Mouse (Mus musculus) bone marrow macrophage, adult 2 months (primary cell): ENCODE measurements at regions not wholly inside any gene's neighbourhood (a gene's known extent, or its start where the extent isn't known, plus 50 kb on each side); places are given as distances from the start of the nearest gene placed in this dataset.

Experiments
- CTCF ChIP-seq: IDR thresholded peaks from 2 replicates; pipeline ENCODE4 v1.5.1; 2012; ENCODE audit warnings: low read depth, mild to moderate bottlenecking, low read length, moderate library complexity
- POLR2A ChIP-seq: IDR thresholded peaks from 2 replicates; pipeline ENCODE4 v1.6.1; 2012; ENCODE audit warnings: mild to moderate bottlenecking, low read depth, low read length, borderline replicate concordance

GRCm38 (mm10) chr10:43819434-43819833, 82.1 kb downstream of the Qrsl1 start:
- no peak for TF ChIP-seq CTCF
- TF ChIP-seq POLR2A: no peak
